Mouse (Mus musculus): ENCODE measurements around the gene Golga4.

The Golga4 gene

DNA sequence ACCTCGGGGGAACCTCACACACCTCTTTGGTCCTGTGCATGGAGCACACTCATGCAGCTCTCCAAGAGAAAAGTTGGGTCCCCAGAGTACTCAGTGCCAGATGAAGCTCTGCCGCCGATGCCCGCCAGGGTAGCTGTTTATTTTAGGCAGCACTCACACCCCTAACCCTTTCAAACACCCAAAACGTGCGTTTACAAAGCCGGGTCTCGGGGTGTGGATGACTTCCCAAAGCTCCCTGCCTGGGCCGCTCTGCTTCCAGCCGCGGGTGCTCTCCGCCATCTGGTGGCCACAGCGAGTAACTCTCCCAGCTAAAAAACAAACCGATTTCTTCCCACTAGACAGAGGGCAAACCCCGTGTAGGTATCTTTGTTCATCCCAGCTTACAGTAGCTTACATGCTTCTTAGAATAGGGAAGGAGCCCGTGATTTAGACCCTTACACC is 16.5 kb upstream of the Golga4 start:
- DNase-seq (ENCODE audit: low spot score in 2 of 2), result peak in 1 of 2 experiments; percentile 61

DNA sequence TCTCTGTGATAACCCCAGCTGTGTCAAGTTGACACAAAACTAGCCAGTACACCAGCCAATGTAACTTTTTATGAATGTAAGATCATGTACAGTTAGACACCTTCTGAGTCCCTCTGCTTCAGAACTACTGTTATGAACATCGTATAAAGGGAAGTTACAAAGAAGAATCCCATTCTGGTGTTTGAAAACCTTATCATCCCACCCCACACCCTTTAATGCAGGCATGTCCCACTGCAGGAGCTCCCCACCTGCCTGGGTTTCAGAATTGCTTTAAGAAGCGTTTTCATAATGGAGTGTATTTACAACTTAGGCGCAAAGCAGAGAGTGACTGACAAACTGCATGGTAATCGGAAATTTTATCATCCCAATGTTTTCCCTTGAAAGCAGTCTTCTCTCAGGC is 14.9 kb upstream of the Golga4 start:
- no peak for DNase-seq (ENCODE audit: low spot score in 2 of 2)

DNA sequence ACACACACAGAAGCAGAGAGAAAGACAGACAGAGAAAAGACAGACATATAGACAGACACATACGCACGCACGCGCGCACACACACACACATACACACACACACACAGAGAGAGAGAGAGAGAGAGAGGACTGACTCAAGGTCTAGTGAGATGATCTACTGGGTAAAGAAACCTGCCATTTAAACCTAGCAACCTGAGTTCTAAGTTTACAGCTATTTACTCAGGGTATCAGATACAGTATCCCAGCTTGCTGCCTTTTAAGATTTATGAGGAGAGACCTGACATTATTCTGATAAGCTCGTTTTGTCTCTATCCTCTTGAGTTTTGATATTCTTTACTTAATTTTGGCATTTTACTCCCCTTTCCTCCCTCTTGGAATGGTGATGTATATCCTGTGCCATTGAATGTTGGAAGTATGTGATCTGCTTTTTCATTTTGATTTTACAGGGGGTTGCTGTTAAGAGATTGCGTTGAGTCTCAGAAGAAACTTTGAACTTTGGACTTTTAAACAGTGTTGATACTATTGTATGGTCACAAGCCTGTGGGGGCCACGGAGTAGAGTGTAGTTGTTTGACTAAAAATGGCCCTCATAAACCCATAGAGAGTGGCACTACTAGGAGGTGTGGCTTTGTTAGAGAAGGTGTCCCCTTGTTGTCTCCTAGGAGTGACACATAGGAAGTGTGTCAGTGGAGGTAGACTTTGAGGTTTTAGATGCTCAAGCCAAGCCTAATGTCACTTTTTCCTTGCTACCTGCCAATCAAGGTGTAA is 13.0 kb upstream of the Golga4 start:
- DNase-seq (ENCODE audit: low spot score in 2 of 2), result no peak

DNA sequence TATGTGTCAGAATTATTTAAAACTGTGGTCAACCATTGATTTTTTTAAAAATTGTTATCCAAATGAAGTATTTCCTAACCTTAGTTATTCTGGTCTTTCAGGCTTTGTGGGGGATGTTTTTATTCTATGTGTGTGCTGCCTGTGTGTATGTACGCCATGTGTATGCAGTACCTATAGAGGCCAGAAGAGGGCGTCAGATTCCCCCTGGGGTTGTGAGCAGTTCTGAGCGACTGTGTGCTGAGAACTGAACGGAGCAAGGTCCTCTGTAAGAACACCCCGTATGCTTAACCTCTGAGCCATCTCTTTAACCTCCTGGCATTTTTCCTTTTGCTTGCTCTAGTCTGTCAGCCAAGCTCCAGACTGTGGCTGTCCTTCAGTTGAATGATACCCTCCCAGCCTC is 12.0 kb upstream of the Golga4 start:
- DNase-seq (ENCODE audit: low spot score in 2 of 2), result no peak

DNA sequence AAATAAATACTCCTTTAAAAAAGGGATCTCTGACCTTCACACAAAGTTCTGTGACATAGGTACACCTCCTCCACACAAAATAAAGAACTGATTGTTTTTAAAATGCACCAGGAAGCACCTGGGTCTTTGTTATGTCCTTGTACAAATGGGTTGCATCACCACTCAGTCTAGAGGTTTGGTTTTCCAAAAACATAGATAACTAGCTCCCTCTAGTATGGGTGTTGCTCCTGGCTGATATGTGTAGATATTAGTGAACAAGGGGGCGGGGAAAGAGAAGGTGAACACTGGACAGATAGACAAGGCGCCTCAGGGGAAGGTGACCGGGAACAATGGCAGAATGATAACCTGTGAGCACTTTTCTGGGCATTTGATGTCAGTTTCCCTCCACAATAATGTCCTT is 10.1 kb upstream of the Golga4 start:
- DNase-seq (ENCODE audit: low spot score in 2 of 2), result no peak

DNA sequence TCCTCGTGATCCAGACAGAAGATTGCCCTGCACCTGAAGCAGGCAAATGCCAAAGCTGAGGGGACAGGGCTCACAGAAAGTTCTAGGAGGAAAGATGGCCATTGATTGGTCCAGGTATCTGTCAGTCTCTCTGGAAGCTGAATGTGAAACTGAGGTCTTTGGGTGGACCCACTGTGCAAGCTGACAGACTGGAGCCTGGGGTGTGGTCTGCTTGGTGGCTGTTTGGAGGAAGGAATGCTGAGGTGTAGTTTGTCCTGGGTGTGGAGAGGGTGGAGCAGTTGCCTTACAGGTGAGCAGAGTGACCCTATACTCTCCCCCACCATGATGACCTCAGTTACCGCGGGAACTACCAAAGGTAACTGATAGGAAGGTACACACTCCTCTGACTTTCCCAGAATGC is 9.1 kb upstream of the Golga4 start:
- no peak for DNase-seq (ENCODE audit: low spot score in 2 of 2)

DNA sequence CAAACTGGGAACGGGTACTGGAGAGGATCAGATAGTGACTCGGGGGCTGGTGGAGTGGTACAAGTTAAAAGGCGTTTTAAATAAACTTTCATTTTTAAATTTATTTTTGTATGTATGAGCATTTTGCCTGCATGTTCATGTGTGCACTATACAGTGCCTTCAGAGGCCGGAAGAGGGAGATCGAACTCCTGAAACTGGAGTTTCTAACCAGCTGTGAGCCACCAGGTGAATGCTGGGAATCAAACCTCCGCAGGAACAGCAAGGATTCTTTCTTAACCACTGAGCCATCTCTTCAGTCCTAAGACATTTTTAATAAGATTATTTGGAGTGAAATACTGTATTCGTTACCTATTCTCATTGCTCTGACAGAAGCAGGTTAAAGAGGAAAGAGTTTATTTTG is 8.0 kb upstream of the Golga4 start:
- DNase-seq (ENCODE audit: low spot score in 2 of 2), result no peak

DNA sequence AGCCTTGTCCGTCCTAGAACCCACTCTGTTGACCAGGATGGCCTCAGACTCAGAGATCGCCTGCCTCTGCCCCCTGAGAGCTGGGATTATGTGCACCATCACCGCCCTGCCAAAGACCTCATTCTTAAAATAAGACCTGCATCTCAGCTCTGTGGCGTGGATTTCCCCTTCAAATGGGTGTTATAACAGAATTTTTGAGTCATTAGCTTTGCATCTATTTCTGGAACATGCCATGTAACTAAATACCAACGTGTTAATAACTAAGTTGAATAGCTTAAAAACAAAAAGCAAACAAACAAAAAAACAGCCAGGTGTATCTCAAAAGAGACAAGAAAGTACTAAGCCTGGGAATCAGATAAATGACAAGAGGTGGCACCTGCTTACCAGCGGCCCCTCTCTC is 5.1 kb upstream of the Golga4 start:
- DNase-seq (ENCODE audit: low spot score in 2 of 2), result no peak

DNA sequence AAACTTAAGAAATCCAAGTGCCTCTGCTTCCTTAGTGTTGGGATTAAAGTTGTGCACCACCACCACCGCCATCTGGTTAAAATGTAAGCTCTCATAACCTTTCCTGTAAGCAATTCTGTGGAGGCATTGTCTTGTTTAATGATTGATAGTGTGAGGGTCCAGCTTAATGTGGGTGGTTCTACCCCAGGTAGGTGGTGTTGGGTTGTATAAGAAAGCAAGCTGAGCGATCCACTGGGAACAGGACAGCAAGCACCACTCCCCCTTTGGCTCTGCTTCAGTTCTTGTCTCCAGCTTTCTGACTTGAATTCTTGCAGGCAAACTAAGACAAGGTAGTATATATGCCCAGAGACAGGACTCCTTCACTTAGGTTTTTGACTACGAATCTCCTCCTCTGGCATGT is 1.4 kb upstream of the Golga4 start:
- DNase-seq (ENCODE audit: low spot score in 2 of 2), result no peak

DNA sequence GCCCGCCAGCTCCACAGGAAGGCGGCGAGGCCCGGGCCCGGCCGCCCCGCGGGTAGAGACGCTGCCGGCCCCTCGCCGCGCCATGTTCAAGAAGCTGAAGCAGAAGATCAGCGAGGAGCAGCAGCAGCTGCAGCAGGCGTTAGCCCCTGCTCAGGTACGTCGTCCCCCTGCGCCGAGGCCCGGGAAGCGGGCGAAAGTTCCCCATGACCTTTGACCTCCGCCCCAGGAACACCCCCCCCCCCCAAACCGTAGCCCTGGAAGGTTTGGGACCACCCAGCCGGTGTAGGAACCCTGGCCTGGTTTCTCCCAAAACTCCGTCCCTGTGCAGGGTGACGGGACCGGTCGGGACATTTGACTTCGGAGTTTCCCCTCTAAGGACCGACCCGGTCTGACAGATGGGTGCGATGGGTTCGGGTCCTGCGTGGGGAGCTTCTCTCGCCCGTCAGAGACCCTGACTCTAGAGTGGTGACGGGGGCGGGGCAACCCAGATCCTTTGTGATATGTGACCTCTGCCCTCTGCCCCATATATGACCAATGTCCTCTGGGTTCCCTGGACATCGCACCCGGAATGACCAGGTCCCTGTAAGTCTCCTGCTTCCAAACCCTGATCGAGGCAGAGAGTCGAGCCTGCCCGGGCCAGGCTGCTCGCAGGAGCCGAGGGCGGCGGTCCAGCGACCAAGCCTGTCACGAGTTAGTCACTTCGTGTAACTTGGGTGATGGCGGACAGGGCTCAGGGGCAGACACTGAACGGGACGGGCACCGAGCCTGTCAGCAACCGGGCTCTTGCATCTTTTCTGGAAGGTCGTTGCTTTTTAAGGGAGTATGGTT is 551 bp downstream of the Golga4 start:
- no peak for DNase-seq (ENCODE audit: low spot score in 2 of 2)

DNA sequence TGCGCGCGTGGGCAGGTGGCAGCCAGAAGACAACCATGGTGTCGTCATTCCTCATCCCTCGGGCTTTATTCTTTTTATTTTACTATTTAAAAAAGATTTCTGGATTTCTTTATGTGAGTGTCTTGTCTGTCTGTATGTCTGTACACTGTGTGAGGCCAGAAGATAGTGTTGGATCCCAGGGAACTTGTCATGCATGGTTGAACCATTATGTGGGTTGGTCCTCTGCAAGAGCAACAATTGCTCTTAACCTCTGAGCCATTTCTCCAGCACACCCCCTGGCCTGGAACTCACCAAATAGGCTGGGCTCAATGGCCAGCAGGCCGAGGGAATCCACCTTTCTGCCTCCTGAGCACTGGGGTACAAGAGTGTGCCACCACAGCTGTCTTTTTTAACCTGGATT is 1.5 kb downstream of the Golga4 start:
- no peak for DNase-seq (ENCODE audit: low spot score in 2 of 2)

DNA sequence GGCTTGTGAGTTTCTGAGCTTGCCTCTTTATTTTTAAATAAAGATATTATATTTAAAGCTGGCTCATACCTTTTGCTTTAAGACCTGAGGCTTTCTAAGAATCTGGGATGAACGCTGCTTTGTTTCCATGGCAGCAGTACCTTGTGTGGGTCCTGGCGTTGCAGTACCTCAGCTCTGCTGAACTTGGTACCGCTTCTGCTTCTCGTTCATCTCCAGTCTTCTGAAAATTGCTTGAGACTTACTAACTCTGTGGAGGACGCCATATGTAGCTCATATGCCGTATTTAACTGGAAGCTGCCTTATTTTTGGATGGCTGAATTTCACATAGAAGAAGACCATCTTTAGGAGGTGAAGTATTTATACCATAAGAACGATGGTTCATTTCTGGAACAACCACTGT is 2.5 kb downstream of the Golga4 start:
- no peak for DNase-seq (ENCODE audit: low spot score in 2 of 2)

DNA sequence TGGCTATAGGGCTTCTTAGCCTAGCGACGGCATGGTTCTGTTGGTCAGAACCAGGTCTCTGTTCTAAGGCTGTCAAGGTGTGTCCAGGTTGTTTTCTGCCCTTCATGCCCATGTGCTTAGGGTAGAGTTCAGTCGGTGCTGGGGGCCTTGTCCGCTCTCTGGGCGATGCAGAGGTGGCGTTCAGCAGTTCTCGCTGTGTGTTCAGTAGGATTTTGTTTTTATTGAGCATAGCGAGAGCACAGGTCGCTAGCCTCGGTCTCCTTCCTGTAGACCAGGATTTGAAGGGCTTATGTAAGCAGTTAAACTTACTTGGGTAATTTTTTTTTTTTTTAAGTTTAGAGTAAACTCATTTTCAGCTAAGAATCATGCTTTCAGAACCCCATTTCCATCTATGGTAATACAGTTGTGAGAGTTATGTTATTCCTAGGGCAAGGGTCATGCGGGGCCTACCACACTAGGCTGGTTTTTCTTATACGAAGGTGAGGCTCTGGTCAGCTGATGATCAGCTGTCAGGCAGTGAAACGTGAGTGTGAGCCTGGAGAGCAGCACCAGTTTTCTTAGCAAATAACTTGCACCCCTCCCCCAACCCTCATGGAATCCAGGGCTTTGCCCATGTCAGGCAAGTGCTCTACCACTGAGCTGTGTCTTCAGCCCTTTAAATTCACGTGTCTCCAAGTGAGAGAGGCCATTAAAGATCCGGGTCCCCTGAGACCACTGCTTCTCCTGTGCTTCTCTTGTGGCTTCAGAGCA is 5.0 kb downstream of the Golga4 start:
- no peak for DNase-seq (ENCODE audit: low spot score in 2 of 2)

DNA sequence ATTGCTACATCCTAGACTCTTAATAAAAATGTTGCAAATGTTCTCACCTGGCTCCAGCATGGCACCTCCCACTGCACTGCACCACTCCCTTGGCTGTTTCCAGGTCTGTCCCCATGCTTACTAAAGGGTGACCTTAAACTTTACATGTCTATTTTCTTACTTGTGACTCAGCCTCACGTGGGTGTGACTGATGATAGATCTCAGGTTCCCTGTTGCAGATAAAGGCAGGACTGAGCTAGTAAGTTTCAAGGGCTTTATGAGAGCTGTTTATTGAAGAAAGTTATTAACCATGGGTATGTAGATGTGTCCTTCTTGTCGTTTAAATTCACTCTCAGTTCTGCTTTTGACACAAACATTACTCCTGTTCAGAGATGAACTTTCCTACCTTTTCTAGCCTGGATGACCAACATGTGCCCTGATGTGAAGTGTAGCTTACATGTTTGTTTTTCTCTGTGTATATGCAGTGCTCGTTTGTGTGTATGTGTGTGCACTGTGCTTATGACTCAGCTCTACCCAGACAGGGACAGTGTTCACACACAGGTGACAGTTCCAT is 6.7 kb downstream of the Golga4 start:
- no peak for DNase-seq (ENCODE audit: low spot score in 2 of 2)

DNA sequence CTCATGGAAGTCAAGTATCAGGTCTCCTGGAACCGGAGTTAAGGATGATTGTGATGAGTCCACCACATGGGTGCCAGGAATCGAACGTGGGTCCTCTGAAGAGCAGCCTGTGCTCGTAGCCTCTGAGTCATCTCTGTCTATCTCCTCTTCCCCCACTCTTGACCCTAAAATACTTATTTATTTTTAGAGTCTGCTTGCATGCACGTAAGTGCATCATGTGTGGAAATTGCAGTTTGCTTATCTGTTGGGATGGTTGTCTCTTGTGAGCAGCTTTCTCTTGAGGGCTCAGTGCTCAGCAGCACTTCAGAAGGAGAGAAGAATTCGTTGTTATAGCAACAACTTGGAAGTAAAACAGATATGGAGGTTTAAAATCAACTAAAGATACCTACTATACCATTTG is 9.4 kb downstream of the Golga4 start:
- DNase-seq (ENCODE audit: low spot score in 2 of 2), result no peak

DNA sequence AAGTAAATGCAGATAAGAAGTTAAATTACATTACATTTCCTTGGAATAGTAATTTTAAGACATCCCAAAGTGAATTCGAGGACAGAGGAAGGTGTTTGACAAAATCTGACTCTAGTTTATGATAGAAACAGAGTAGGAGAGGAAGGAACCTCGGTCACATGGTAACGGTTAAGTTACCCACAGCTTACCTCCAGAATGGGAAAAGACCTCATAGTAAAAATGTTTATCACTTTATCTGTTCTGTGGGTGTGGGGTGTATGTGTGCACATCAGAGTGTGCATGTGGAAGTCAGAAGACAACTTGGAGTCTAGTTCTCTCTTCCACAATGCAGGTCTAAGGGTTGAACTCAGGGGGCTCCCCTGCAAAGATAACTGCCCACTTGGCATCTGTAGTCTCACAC is 10.1 kb downstream of the Golga4 start:
- no peak for DNase-seq (ENCODE audit: low spot score in 2 of 2)

DNA sequence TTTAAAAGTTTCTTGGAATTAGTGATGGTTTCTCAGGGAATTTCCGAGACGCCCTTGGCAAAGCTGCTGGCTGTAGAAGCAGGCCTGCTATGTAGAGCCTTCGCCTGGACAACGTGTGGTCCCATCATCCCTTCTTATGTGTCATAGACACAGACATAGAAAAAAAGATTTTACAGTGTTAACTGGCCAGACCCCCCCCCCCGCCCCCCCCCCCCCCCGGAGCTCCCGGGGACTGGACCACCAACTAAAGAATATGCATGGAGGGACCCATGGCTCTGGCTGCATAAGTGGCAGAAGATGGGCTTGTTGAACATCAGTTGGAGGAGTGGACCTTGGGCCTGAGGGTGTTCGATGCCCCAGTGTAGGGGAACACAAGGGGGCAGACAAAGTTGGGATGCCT is 11.6 kb downstream of the Golga4 start:
- no peak for DNase-seq (ENCODE audit: low spot score in 2 of 2)

DNA sequence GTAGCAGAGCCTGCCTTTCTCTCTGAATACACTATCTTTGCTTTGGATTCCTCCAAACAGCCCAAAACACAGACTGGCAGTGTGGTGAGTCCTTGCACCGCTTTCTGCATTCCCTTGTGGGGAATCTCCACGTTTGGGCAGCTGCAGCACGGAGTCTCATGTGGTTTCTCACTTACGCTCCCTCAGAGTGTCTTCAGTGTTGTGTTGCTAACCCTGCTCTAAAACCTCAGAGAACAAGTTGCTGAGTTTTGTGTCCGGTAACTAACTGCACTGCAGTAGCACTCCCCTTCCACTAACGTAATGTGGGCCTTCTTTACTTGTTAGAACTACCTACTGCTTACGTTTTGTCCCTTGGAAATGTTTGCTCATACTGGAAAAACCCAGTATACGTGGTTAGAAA is 13.0 kb downstream of the Golga4 start:
- DNase-seq (ENCODE audit: low spot score in 2 of 2), result no peak

DNA sequence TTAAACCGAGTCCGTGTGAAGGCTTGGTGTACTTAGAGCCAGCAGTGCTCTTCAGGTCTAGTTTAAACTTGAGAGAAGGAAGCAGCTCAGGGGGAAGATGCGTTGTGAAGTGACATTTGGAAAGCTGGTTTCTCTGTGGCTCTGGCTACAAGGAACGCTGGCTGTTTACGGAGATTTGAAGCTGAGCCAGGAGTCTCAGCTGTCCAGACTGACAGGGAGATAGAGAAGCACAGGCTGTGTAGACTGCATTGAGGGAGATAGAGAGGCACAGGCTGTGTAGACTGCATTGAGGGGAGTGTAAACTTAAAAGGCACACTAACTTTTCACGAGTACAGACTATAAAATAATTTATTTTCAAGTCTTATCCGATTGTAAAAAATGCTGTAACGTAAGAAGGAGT is 13.9 kb downstream of the Golga4 start:
- DNase-seq (ENCODE audit: low spot score in 2 of 2), result no peak

DNA sequence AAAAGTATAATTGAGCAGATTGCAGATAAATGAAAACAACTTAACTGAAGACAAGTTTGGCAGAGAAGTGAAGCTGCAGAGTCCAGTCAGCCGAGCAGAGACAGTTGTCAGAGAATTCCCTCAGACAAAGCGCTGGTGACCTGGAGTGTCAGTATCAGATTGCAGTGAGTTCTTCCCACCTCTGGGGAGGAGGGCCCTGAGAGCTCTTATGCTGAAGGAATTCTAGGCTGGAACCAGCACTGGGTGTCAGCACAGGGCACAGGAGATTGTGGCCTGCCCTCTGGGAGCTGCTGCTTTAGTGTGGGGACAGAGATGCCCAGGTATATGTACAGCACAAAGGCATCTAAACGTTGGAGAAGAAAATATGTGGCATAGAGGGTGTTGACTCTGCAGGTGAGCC is 14.8 kb downstream of the Golga4 start:
- DNase-seq (ENCODE audit: low spot score in 2 of 2), result no peak

DNA sequence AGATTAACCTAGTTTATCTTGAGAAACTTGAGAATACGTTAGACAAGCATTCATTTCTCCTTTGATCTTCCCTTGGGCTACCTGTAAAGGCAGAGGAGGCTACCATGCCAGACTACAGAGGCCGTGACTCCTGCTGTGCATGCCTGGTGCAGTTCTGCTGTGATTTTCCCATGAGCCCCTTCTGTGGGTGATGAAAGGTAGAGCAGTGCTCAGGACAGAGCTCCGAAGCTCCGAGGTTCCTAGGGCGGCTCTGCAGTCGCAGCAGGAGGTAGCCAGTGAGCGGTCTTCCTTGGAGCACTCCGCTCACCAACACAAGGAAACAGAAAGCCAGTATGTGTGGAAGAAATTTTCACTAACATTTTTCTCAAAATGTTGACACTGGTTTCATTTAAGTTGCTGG is 15.6 kb downstream of the Golga4 start:
- no peak for DNase-seq (ENCODE audit: low spot score in 2 of 2)

DNA sequence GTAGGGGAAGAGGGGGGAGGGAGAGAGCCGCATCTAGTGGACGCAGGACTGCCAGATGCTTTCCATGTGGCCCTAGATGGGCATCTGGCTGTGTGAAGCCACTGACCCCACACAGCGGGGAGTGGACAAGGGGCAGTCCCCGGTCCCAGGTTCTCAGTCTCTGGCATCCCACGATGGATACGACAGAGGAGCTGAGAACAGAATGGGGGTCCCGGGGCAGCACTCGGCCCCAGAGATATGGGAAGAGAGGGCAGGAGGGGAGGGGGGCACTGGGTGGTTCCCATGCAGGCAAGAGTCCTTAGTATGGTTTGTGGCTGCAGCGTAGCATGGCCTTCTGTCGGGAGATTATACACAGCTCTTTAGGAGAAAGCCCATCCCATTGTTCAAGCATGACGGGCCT is 17.7 kb downstream of the Golga4 start:
- DNase-seq (ENCODE audit: low spot score in 2 of 2), result no peak
